Mouse (Mus musculus) right cerebral cortex, postnatal 10 days (tissue): ENCODE data around the gene Zfp64.

ENCODE experiments used
- DNase-seq, 2 experiments: peaks; one replicate each; pipeline ENCODE4 v3.0.0; 2021; ENCODE audit warnings: low spot score in 2 of 2

Gene Zfp64

GRCm38 (mm10) chr2:168851545-168851944 is 103.8 kb downstream of the Zfp64 start:
- no peak for DNase-seq

- no peak for DNase-seq
These were observed 106.8 kb downstream of the Zfp64 start for GRCm38 (mm10) chr2:168848553-168848952.

- no peak for DNase-seq
These were observed 109.1 kb downstream of the Zfp64 start for GRCm38 (mm10) chr2:168846180-168846720.
